Mouse (Mus musculus) midbrain, embryonic 11.5 days (tissue): ENCODE measurements around the gene Ifit3b. TPM values are rescaled to one million over a fixed set of nuclear protein-coding genes. Genes with fewer than 3 reads are reported as not detected.
"Not testable (repeated sequence)": the region's sequence is repeated elsewhere in the genome, so short reads cannot be mapped to it uniquely, and the experiment has no call there.

Experiments used
- ATAC-seq: fragments of 200-750 bp; cut with Nextera tagmentation; 2 replicates; pipeline ENCODE4 v1.8.0; 2017; ENCODE audit warnings: moderate TSS enrichment, moderate library complexity; ENCODE audit not compliant: low FRiP score
- DNase-seq: peaks from one replicate; pipeline ENCODE4 v3.0.0; 2015; ENCODE audit warnings: low spot score; ENCODE audit errors: missing footprints
- H3K27ac ChIP-seq: fragments of 300-500 bp; sonication (generic); 2 replicates; pipeline ENCODE4 v1.5.1; 2014; ENCODE audit warnings: low read depth, low read length
- H3K27me3 ChIP-seq: fragments of 300-500 bp; sonication (generic); 2 replicates; pipeline ENCODE4 v1.6.1; 2014; ENCODE audit warnings: mild to moderate bottlenecking, low read length, moderate library complexity, mixed read lengths; ENCODE audit not compliant: control insufficient read depth, insufficient read depth
- H3K36me3 ChIP-seq: fragments of 300-500 bp; sonication (generic); 2 replicates; pipeline ENCODE4 v1.6.1; 2014; ENCODE audit warnings: mild to moderate bottlenecking, low read length, moderate library complexity, mixed read lengths; ENCODE audit not compliant: control insufficient read depth, insufficient read depth
- H3K4me1 ChIP-seq: fragments of 300-500 bp; sonication (generic); 2 replicates; pipeline ENCODE4 v1.6.1; 2014; ENCODE audit warnings: low read length; ENCODE audit not compliant: control insufficient read depth, insufficient read depth
- H3K4me2 ChIP-seq: fragments of 300-500 bp; sonication (generic); 2 replicates; pipeline ENCODE4 v1.6.1; 2014; ENCODE audit warnings: mild to moderate bottlenecking, moderate library complexity
- H3K4me3 ChIP-seq: fragments of 300-500 bp; sonication (generic); 2 replicates; pipeline ENCODE4 v1.5.1; 2014; ENCODE audit warnings: low read depth, low read length
- H3K9ac ChIP-seq: fragments of 300-500 bp; sonication (generic); 2 replicates; pipeline ENCODE4 v1.6.1; 2014; ENCODE audit warnings: low read length
- H3K9me3 ChIP-seq: fragments of 300-500 bp; sonication (generic); 2 replicates; pipeline ENCODE4 v1.6.1; 2016; ENCODE audit warnings: low read length; ENCODE audit not compliant: control insufficient read depth
- WGBS: fragments of 180-500 bp; shearing (Covaris S2); extraction: QIAGEN DNeasy Blood & Tissue Kit; methylation state at CpG from one replicate; pipeline ENCODE4 v1.1.7; 2014; 5-methylcytosine and 5-hydroxymethylcytosine counted together
- polyA plus RNA-seq: library from polyadenylated mRNA; unstranded; fragments of >200 nt; fragmentation: Nextera tagmentation; extraction: Ambion mirVana; gene quantifications from 2 replicates; pipeline ENCODE4 v1.2.1, GENCODE M21; 2014

Gene Ifit3b
- polyA plus RNA-seq, 1 experiment from 2014 or later: 0.10 TPM

- ATAC-seq, H3K9ac ChIP-seq, DNase-seq, H3K9me3 ChIP-seq, H3K27me3 ChIP-seq, H3K4me3 ChIP-seq, H3K36me3 ChIP-seq, H3K27ac ChIP-seq, H3K4me1 ChIP-seq, H3K4me2 ChIP-seq: not testable (repeated sequence)
- WGBS: 92% methylated on average over 2 of the region's 2 CpGs
Measured at GRCm38 (mm10) chr19:34582696-34583095, 25.1 kb upstream of the Ifit3b start.

GRCm38 (mm10) chr19:34583126-34583766 is 24.5 kb upstream of the Ifit3b start, which contains the start of gene Ifit3:
Gene Ifit3 (plus strand): TSS chr19:34583531.
- not testable (repeated sequence) for H3K36me3 ChIP-seq, H3K4me1 ChIP-seq, H3K27me3 ChIP-seq, H3K9ac ChIP-seq, H3K4me3 ChIP-seq, H3K9me3 ChIP-seq, DNase-seq, H3K4me2 ChIP-seq, H3K27ac ChIP-seq, ATAC-seq
- 77% methylated on average over 2 of the region's 2 CpGs for WGBS

GRCm38 (mm10) chr19:34585740-34586458 is 21.9 kb upstream of the Ifit3b start:
- 76% methylated on average over 5 of the region's 5 CpGs for WGBS
- not testable (repeated sequence) for H3K27ac ChIP-seq, DNase-seq, H3K4me3 ChIP-seq, H3K4me2 ChIP-seq, H3K4me1 ChIP-seq, H3K36me3 ChIP-seq, ATAC-seq, H3K27me3 ChIP-seq, H3K9ac ChIP-seq, H3K9me3 ChIP-seq

GRCm38 (mm10) chr19:34587898-34588692 is 19.7 kb upstream of the Ifit3b start:
- WGBS: 88% methylated on average over 6 of the region's 12 CpGs
- H3K27ac ChIP-seq, H3K36me3 ChIP-seq, ATAC-seq, DNase-seq, H3K4me2 ChIP-seq, H3K9ac ChIP-seq, H3K4me1 ChIP-seq, H3K9me3 ChIP-seq, H3K27me3 ChIP-seq, H3K4me3 ChIP-seq: not testable (repeated sequence)

GRCm38 (mm10) chr19:34588959-34589358 is 18.8 kb upstream of the Ifit3b start:
- Histone ChIP-seq H3K4me3 (no peak overlapping the region), H3K9me3 (no peaks in the 10 kb centered on the region), H3K27me3 (no peaks in the 10 kb centered on the region), H3K27ac (no peak overlapping the region), H3K4me1 (no peaks in the 10 kb centered on the region), H3K36me3 (no peaks in the 10 kb centered on the region), H3K9ac (no peak overlapping the region), H3K4me2 (no peak overlapping the region)
- DNase-seq (no peak), ATAC-seq (no peak)

- Histone ChIP-seq H3K4me2 (no peak overlapping the region), H3K4me1 (no peaks in the 10 kb centered on the region), H3K36me3 (no peaks in the 10 kb centered on the region), H3K27me3 (no peaks in the 10 kb centered on the region), H3K9ac (no peak overlapping the region), H3K27ac (no peak overlapping the region), H3K4me3 (no peak overlapping the region), H3K9me3 (no peaks in the 10 kb centered on the region)
- DNase-seq (no peak), ATAC-seq (no peak)
- 89% methylated on average over 2 of the region's 2 CpGs for WGBS
Measured at GRCm38 (mm10) chr19:34593456-34593855, 14.3 kb upstream of the Ifit3b start.

GRCm38 (mm10) chr19:34594523-34594922 is 13.2 kb upstream of the Ifit3b start:
- WGBS: 71% methylated on average over 3 of the region's 3 CpGs
- H3K4me2 ChIP-seq, ATAC-seq: not testable (repeated sequence)

GRCm38 (mm10) chr19:34596811-34597210 is 11.0 kb upstream of the Ifit3b start:
- Histone ChIP-seq H3K9ac (no peak overlapping the region), H3K9me3 (no peaks in the 10 kb centered on the region), H3K27ac (no peak overlapping the region), H3K4me1 (no peaks in the 10 kb centered on the region), H3K4me3 (no peak overlapping the region), H3K36me3 (no peaks in the 10 kb centered on the region), H3K27me3 (no peaks in the 10 kb centered on the region), H3K4me2 (no peak overlapping the region)
- DNase-seq: no peak
- ATAC-seq: no peak

More at GRCm38 (mm10) chr19:34594523-34594922, 13.2 kb upstream of the Ifit3b start:
- not testable (repeated sequence) for H3K36me3 ChIP-seq, H3K27ac ChIP-seq, H3K4me3 ChIP-seq, DNase-seq, H3K9ac ChIP-seq, H3K4me1 ChIP-seq, H3K27me3 ChIP-seq, H3K9me3 ChIP-seq

- Histone ChIP-seq H3K36me3 (no peaks in the 10 kb centered on the region), H3K9me3 (no peaks in the 10 kb centered on the region), H3K4me3 (no peak overlapping the region), H3K4me2 (no peak overlapping the region), H3K27me3 (no peaks in the 10 kb centered on the region), H3K27ac (no peak overlapping the region), H3K4me1 (no peaks in the 10 kb centered on the region), H3K9ac (no peak overlapping the region)
- DNase-seq: no peak
- ATAC-seq: no peak
- 90% methylated on average over 2 of the region's 2 CpGs for WGBS
Measured at GRCm38 (mm10) chr19:34598341-34598740, 9.4 kb upstream of the Ifit3b start.
